Mouse (Mus musculus) heart, adult 10 weeks (tissue): ENCODE results near the gene Eprs. TPM values are rescaled to one million over a fixed set of nuclear protein-coding genes. Genes with fewer than 3 reads are reported as not detected.

ENCODE experiments used
- polyA plus RNA-seq: library from polyadenylated mRNA; stranded (reverse); fragments of 350-450 nt; fragmentation: Illumina TruSeq; extraction: RNeasy Lipid Tissue Mini Kit (QIAGEN cat#74804); gene quantifications from one replicate; pipeline ENCODE4 v1.2.3, GENCODE M21; 2014; ENCODE audit warnings: low read depth, low replicate concordance

The Eprs gene
- 58.5 TPM for polyA plus RNA-seq

GRCm38 (mm10) chr1:185362677-185363520 lies at the start of gene Eprs:
Gene Eprs (plus strand): TSS chr1:185363044.

GRCm38 (mm10) chr1:185328721-185329610 lies 33.9 kb upstream of the Eprs start, which contains the start of gene Iars2:
Gene Iars2 (minus strand): TSS chr1:185329396.

GRCm38 (mm10) chr1:185331983-185332430 lies 30.8 kb upstream of the Eprs start, which contains the start of gene Bpnt1:
Gene Bpnt1 (plus strand): TSS chr1:185332149.

GRCm38 (mm10) chr1:185454575-185454954 lies 91.7 kb downstream of the Eprs start, which contains the start of gene Slc30a10:
Gene Slc30a10 (plus strand): TSS chr1:185454848.

Other genes starting within 250 kb of the Eprs start
- gene Rab3gap2, start 158.9 kb upstream of the Eprs start, polyA plus RNA-seq = 14.0 TPM
- 57.7 TPM for gene Iars2, start 33.6 kb upstream of the Eprs start, polyA plus RNA-seq
- gene Bpnt1, start 30.9 kb upstream of the Eprs start, polyA plus RNA-seq = 25.6 TPM
- gene Slc30a10, start 91.8 kb downstream of the Eprs start, polyA plus RNA-seq = not detected